Mouse (Mus musculus) limb, embryonic 14.5 days (tissue): ENCODE results near the gene Asmt. TPM values are rescaled to one million over a fixed set of nuclear protein-coding genes. Genes with fewer than 3 reads are reported as not detected.
A peak's percentile ranks its signal among the peaks of the same experiment; 100 is the strongest.

Source experiments
- ATAC-seq: fragments of 200-750 bp; cut with Nextera tagmentation; 2 replicates; pipeline ENCODE4 v1.8.0; 2017; ENCODE audit warnings: low read depth, moderate number of reproducible peaks, moderate TSS enrichment; ENCODE audit not compliant: low FRiP score
- DNase-seq: peaks from one replicate; pipeline ENCODE4 v3.0.0-alpha.2; 2015; ENCODE audit warnings: low spot score
- H3K27ac ChIP-seq: fragments of 300-500 bp; sonication (generic); replicated peaks from 2 replicates; pipeline ENCODE4 v1.5.1; 2014; ENCODE audit warnings: low read depth, mild to moderate bottlenecking, low read length, moderate library complexity, mixed read lengths
- H3K27me3 ChIP-seq: fragments of 300-500 bp; sonication (generic); 2 replicates; pipeline ENCODE4 v1.6.1; 2014; ENCODE audit warnings: low read length, mixed read lengths; ENCODE audit not compliant: control insufficient read depth, insufficient read depth
- H3K36me3 ChIP-seq: fragments of 300-500 bp; sonication (generic); 2 replicates; pipeline ENCODE4 v1.6.1; 2014; ENCODE audit warnings: mild to moderate bottlenecking, low read length, moderate library complexity, mixed read lengths; ENCODE audit not compliant: control insufficient read depth, insufficient read depth
- H3K4me1 ChIP-seq: fragments of 300-500 bp; sonication (generic); 2 replicates; pipeline ENCODE4 v1.6.1; 2014; ENCODE audit warnings: antibody characterized with exemption, low read length, mixed read lengths; ENCODE audit not compliant: control insufficient read depth, insufficient read depth
- H3K4me2 ChIP-seq: fragments of 300-500 bp; sonication (generic); replicated peaks from 2 replicates; pipeline ENCODE4 v1.6.1; 2014; ENCODE audit warnings: low read depth, mild to moderate bottlenecking, low read length, moderate library complexity; ENCODE audit not compliant: severe bottlenecking
- H3K4me3 ChIP-seq: fragments of 300-500 bp; sonication (generic); replicated peaks from 2 replicates; pipeline ENCODE4 v1.5.1; 2014; ENCODE audit warnings: low read length
- H3K9ac ChIP-seq: fragments of 300-500 bp; sonication (generic); 2 replicates; pipeline ENCODE4 v1.6.1; 2014; ENCODE audit warnings: mild to moderate bottlenecking, low read depth, low read length, moderate library complexity; ENCODE audit not compliant: severe bottlenecking
- H3K9me3 ChIP-seq: fragments of 300-500 bp; sonication (generic); 2 replicates; pipeline ENCODE4 v1.6.1; 2016; ENCODE audit warnings: low read length; ENCODE audit not compliant: control insufficient read depth
- POLR2A ChIP-seq: fragments of 200-500 bp; IDR thresholded peaks from 2 replicates; pipeline ENCODE4 v1.8.0; 2012; ENCODE audit warnings: inconsistent platforms, mild to moderate bottlenecking, moderate library complexity, borderline replicate concordance; ENCODE audit not compliant: insufficient read depth, insufficient read length; ENCODE audit errors: extremely low read depth
- WGBS: fragments of 180-500 bp; shearing (Covaris S2); extraction: QIAGEN DNeasy Blood & Tissue Kit; methylation state at CpG from one replicate; pipeline ENCODE4 v1.1.7; 2014; 5-methylcytosine and 5-hydroxymethylcytosine counted together
- polyA plus RNA-seq, 2 experiments: library from polyadenylated mRNA; depleted of rRNA in 1 of 2; stranded (reverse) in 1 of 2; unstranded in 1 of 2; fragments of >200 nt; fragmentation: Nextera tagmentation in 1 of 2; extraction: Ambion mirVana in 1 of 2; gene quantifications; 2 replicates each; pipeline versions ENCODE4 v1.2.1 to v1.2.3; 2012 to 2014

Gene Asmt
- polyA plus RNA-seq, 2 experiments, result 0.06 TPM; not detected in 1

DNA sequence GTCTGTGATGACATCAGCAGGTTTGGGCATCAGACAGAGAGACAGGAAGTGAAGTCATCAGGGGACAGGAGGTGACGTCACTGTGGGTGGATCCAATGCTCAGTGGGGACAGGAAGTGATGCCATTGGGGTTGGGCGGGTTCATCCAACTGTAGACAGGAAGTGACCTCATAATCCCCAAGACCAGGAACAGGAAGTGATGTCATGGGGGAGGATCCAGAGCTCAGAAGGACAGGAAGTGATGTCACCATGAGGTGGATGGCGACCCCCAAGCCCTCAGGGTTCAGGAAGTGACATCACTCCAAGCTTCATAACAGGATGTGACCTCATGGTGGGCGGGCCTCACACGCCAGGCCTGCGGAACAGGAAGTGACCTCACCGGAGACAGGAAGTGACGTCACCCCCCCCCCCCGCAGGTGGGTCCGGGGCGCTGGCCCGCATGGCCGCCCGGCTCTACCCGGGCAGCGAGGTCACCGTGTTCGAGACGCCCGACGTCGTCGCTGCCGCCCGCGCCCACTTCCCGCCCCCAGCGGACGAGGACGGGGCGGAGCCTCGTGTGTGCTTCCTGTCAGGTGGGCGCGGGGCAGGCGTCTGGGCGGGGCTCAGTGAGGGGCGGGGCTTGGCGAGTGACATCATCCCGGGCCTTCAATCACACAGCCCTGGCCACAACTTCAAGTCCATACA is 3.6 kb downstream of the Asmt start:
- H3K9me3 ChIP-seq, result peaks cover 46% of the 10 kb centered on the region
- 96% methylated on average over 27 of the region's 39 CpGs for WGBS

DNA sequence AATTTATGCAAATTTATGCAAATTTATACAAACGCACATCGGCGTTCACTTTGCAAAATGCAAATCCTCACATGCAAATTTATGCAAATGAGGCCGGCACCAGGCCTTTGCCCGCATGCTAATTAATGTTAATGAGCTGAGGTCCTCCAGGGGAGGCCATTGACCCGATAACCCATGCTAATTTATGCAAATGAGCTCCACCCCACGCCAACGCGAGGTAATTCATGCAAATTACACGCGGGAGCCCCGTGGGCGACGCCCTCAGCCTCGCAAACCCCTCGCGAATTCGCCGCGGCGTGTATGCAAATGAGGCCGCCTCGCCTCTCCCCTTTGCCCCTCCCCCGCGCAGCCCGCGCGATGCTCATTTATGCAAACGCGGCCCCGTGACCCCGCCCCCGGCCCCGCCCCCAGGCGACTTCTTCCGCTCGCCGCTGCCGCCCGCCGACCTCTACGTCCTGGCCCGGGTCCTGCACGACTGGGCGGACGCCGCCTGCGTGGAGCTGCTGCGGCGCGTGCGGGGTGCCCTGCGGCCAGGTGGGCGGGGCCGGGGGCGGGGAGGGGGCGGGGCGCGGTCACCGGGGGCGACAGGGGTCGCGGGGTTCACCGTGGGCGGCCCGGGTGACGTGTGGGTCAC is 4.3 kb downstream of the Asmt start:
- 93% methylated on average over 56 of the region's 67 CpGs for WGBS
- H3K27ac ChIP-seq, result no peak overlapping the region
- DNase-seq (no peak), ATAC-seq (no peak)
- no peaks in the 10 kb centered on the region for H3K4me1 ChIP-seq
- H3K4me3 ChIP-seq, result no peak overlapping the region
- no peak overlapping the region for H3K9ac ChIP-seq
- no peak overlapping the region for H3K4me2 ChIP-seq
- no peak for TF ChIP-seq POLR2A
- no peaks in the 10 kb centered on the region for H3K27me3 ChIP-seq
- peaks cover 46% of the 10 kb centered on the region for H3K9me3 ChIP-seq
- H3K36me3 ChIP-seq, result peaks cover 7% of the 10 kb centered on the region; the same call in 1 of the 2 replicates

More for the DNA sequence above, 3.6 kb downstream of the Asmt start:
- Histone ChIP-seq H3K27me3 (no peaks in the 10 kb centered on the region), H3K4me1 (no peaks in the 10 kb centered on the region), H3K4me2 (no peak overlapping the region), H3K9ac (no peak overlapping the region), H3K36me3 (peaks cover 7% of the 10 kb centered on the region; the same call in 1 of the 2 replicates), H3K27ac (no peak overlapping the region), H3K4me3 (no peak overlapping the region)
- DNase-seq (no peak), ATAC-seq (peak; percentile 48)
- no peak for TF ChIP-seq POLR2A

DNA sequence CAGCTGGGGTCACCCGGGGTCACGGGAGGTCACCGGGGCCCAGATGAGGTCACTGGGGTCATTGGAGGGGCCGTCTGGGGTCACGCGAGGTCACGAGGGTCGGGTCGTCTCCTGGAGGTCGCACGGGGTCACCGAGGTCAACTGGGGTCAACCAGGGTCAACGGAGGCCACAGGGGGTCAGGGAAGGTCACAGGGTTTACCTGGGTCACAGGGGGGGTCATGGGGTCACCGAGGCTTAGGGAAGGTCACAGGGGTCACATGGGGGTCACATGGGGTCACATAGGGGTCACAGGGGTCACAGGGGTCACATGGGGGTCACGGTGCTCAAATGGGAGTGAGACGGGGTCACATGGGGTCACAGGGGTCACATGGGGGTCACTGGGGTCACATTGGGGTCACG is 4.8 kb downstream of the Asmt start:
- Histone ChIP-seq H3K36me3 (peaks cover 7% of the 10 kb centered on the region; the same call in 1 of the 2 replicates), H3K4me3 (no peak overlapping the region), H3K27ac (no peak overlapping the region), H3K27me3 (no peaks in the 10 kb centered on the region), H3K9ac (no peak overlapping the region), H3K9me3 (peaks cover 46% of the 10 kb centered on the region), H3K4me2 (no peak overlapping the region), H3K4me1 (no peaks in the 10 kb centered on the region)
- no peak for TF ChIP-seq POLR2A
- DNase-seq (no peak), ATAC-seq (no peak)
- WGBS, result 96% methylated on average over 17 of the region's 17 CpGs

DNA sequence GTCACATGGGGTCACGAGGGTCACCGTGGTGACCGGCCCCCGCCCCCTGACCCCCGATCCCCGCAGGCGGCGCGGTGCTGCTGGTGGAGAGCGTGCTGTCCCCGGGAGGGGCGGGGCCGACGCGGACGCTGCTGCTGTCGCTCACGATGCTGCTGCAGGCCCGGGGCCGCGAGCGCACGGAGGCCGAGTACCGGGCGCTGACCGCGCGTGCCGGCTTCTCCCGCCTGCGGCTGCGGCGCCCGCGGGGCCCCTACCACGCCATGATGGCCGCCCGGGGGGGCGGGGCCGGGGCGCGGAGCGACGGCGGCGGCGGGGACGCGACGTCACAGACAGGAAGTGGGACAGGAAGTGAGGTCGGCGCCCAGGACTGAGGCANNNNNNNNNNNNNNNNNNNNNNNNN is 5.2 kb downstream of the Asmt start:
- no peak overlapping the region for H3K9ac ChIP-seq
- no peak overlapping the region for H3K4me2 ChIP-seq
- no peak overlapping the region for H3K4me3 ChIP-seq
- WGBS, result 96% methylated on average over 29 of the region's 53 CpGs
- H3K27me3 ChIP-seq, result no peaks in the 10 kb centered on the region
- H3K9me3 ChIP-seq, result peaks cover 44% of the 10 kb centered on the region
- H3K36me3 ChIP-seq, result peaks cover 7% of the 10 kb centered on the region; the same call in 1 of the 2 replicates
- H3K4me1 ChIP-seq, result no peaks in the 10 kb centered on the region
- ATAC-seq (no peak), DNase-seq (no peak)
- TF ChIP-seq POLR2A, result no peak
- H3K27ac ChIP-seq, result no peak overlapping the region
